Comparison of ENCODE assay signal across 23 mouse cellular contexts in genomic region chr4:74258538-74258937, GRCm38 (mm10). TPM values are rescaled to one million over a fixed set of nuclear protein-coding genes. Genes with fewer than 3 reads are reported as not detected.
DNase-seq lines count a peak whose midpoint lies in the region; ATAC-seq and TF ChIP-seq lines count a peak whose summit lies in the region.
"Had no signal": no experiment of that assay in that cellular context is flagged by ENCODE, and none has a peak within 500 bp of the region (broad histone marks: within the 10 kb centered on the region; RNA-seq: fewer than 3 reads in every experiment).

No protein-coding gene starts in this region.

- 25% methylated on average over 1 of the region's 1 CpGs for WGBS in midbrain, embryonic 11.5 days
- 40% methylated on average over 1 of the region's 1 CpGs for whole genome bisulfite sequencing in midbrain, embryonic 10.5 days

- no peak for DNase-seq in midbrain, embryonic 11.5 days (ENCODE audit: low spot score, missing footprints)
- no peak for DNase-seq in midbrain, embryonic 10.5 days (ENCODE audit: low spot score)
- DNase-seq in R1 (ENCODE audit: low read depth, low spot score), result peak; percentile 97
- DNase-seq in thymus, postnatal 36 days, result no peak
- no peak for DNase-seq in adrenal gland, postnatal 14 days
- no peak for DNase-seq in cerebellum, adult 8-10 months
- DNase-seq: adrenal gland, postnatal 10 days; B cell, adult 2 months; cerebellum, adult 11-12 months; cerebellum, adult 9-10 months; cerebellum, postnatal 14 days; gastrocnemius, postnatal 10 days; gastrocnemius, postnatal 36 days had no signal

- peak; percentile 30; the same call in 1 of the 2 replicates for ATAC-seq in midbrain, embryonic 11.5 days (ENCODE audit: low FRiP score)
- ATAC-seq: forebrain, embryonic 13.5 days; forebrain, embryonic 16.5 days; hindbrain, embryonic 16.5 days; intestine, embryonic 15.5 days had no signal

- no peak for TF ChIP-seq CTCF in ES-Bruce4 (IDR thresholded peaks at IDR 0.05; ENCODE audit: low read depth, low read length)

- no peak overlapping the region for H3K9ac ChIP-seq in midbrain, embryonic 11.5 days (ENCODE audit: low read length)
- peak overlapping the region; percentile 12; the same call in 1 of the 2 replicates for H3K9ac ChIP-seq in ES-Bruce4 (ENCODE audit: low read depth, poor library complexity, severe bottlenecking)
- H3K9ac ChIP-seq: forebrain, embryonic 13.5 days; hindbrain, embryonic 13.5 days; intestine, embryonic 15.5 days had no signal

- peaks cover 3% of the 10 kb centered on the region; the same call in 1 of the 2 replicates for H3K4me1 ChIP-seq in midbrain, embryonic 11.5 days (ENCODE audit: control insufficient read depth, insufficient read depth, low read length)
- H3K4me1 ChIP-seq in midbrain, embryonic 10.5 days, result peaks cover 17% of the 10 kb centered on the region
- no peaks in the 10 kb centered on the region for H3K4me1 ChIP-seq in ES-Bruce4 (ENCODE audit: control insufficient read depth, insufficient read depth, low read length)
- H3K4me1 ChIP-seq: intestine, embryonic 15.5 days had no signal

- no peak for TF ChIP-seq POLR2A in ES-Bruce4 (IDR thresholded peaks at IDR 0.05; ENCODE audit: insufficient read depth, low read length)

- H3K4me3 ChIP-seq in midbrain, embryonic 11.5 days (ENCODE audit: low read depth, low read length), result no peak overlapping the region
- H3K4me3 ChIP-seq in midbrain, embryonic 10.5 days, result no peak overlapping the region
- H3K4me3 ChIP-seq in ES-Bruce4 (ENCODE audit: low read depth, low read length), result peak overlapping the region; percentile 36
- H3K4me3 ChIP-seq: forebrain, embryonic 10.5 days; forebrain, embryonic 13.5 days; hindbrain, embryonic 10.5 days; hindbrain, embryonic 13.5 days; intestine, embryonic 15.5 days had no signal

- no peaks in the 10 kb centered on the region for H3K36me3 ChIP-seq in midbrain, embryonic 11.5 days (ENCODE audit: control insufficient read depth, insufficient read depth, low read length)
- H3K36me3 ChIP-seq in midbrain, embryonic 10.5 days, result peaks cover 2% of the 10 kb centered on the region
- H3K36me3 ChIP-seq in ES-Bruce4 (ENCODE audit: control insufficient read depth, insufficient read depth, low read length, poor library complexity, severe bottlenecking), result no peaks in the 10 kb centered on the region; the same call in 1 of the 2 replicates
- H3K36me3 ChIP-seq: intestine, embryonic 15.5 days had no signal

- H3K27me3 ChIP-seq in midbrain, embryonic 11.5 days (ENCODE audit: control insufficient read depth, insufficient read depth, low read length), result no peaks in the 10 kb centered on the region
- no peaks in the 10 kb centered on the region for H3K27me3 ChIP-seq in midbrain, embryonic 10.5 days (ENCODE audit: low read depth, poor library complexity, severe bottlenecking)
- H3K27me3 ChIP-seq in ES-Bruce4 (ENCODE audit: control insufficient read depth, insufficient read depth, low read length, poor library complexity, severe bottlenecking), result no peaks in the 10 kb centered on the region
- H3K27me3 ChIP-seq: CH12.LX; forebrain, embryonic 13.5 days; hindbrain, embryonic 13.5 days; intestine, embryonic 15.5 days had no signal

- no peaks in the 10 kb centered on the region for H3K9me3 ChIP-seq in midbrain, embryonic 11.5 days (ENCODE audit: control insufficient read depth, low read length)
- H3K9me3 ChIP-seq in midbrain, embryonic 10.5 days (replicated peaks), result no peaks in the 10 kb centered on the region
- no peaks in the 10 kb centered on the region for H3K9me3 ChIP-seq in ES-Bruce4 (replicated peaks; ENCODE audit: control insufficient read depth, insufficient read depth, low read length, poor library complexity, severe bottlenecking)
- H3K9me3 ChIP-seq: forebrain, embryonic 10.5 days; forebrain, embryonic 13.5 days; hindbrain, embryonic 10.5 days; hindbrain, embryonic 13.5 days; intestine, embryonic 15.5 days had no signal

- no peak overlapping the region for H3K4me2 ChIP-seq in midbrain, embryonic 11.5 days
- H3K4me2 ChIP-seq: forebrain, embryonic 13.5 days; heart, embryonic 11.5 days; hindbrain, embryonic 13.5 days; intestine, embryonic 15.5 days had no signal

- TF ChIP-seq EP300 in ES-Bruce4 (IDR thresholded peaks at IDR 0.05; ENCODE audit: insufficient read depth, low read depth, low read length), result peak; percentile 80

- no peak overlapping the region for H3K27ac ChIP-seq in midbrain, embryonic 11.5 days (ENCODE audit: low read depth, low read length)
- H3K27ac ChIP-seq in midbrain, embryonic 10.5 days (replicated peaks), result no peak overlapping the region
- peak overlapping the region; percentile 100 for H3K27ac ChIP-seq in ES-Bruce4 (ENCODE audit: insufficient read depth, low read length)
- H3K27ac ChIP-seq: forebrain, embryonic 13.5 days; hindbrain, embryonic 10.5 days; hindbrain, embryonic 13.5 days; intestine, embryonic 15.5 days had no signal

RNA-seq across cellular contexts. Expression of gene Kdm4c, which starts 16.2 kb away (rescaled TPM):
- polyA plus RNA-seq in midbrain, embryonic 11.5 days (2014; fragmentation: Nextera tagmentation; extraction: Ambion mirVana), result 13.9 and 15.8 TPM in 2 replicates
- polyA plus RNA-seq in midbrain, embryonic 10.5 days (2016; fragmentation: Nextera tagmentation; extraction: Ambion mirVana), result 9.5 and 12.5 TPM in 2 replicates
- 67.5 and 86.3 TPM in 2 replicates for polyA plus RNA-seq in ES-Bruce4 (2011; ENCODE audit: insufficient read depth, insufficient read length, low read depth, missing spikeins)
- 18.4 and 22.5 TPM in 2 replicates for total RNA-seq in adrenal gland, postnatal 14 days (2021)
